Mouse (Mus musculus): ENCODE measurements at regions not wholly inside any gene's neighbourhood (a gene's known extent, or its start where the extent isn't known, plus 50 kb on each side); places are given as distances from the start of the nearest gene placed in this dataset.

DNA sequence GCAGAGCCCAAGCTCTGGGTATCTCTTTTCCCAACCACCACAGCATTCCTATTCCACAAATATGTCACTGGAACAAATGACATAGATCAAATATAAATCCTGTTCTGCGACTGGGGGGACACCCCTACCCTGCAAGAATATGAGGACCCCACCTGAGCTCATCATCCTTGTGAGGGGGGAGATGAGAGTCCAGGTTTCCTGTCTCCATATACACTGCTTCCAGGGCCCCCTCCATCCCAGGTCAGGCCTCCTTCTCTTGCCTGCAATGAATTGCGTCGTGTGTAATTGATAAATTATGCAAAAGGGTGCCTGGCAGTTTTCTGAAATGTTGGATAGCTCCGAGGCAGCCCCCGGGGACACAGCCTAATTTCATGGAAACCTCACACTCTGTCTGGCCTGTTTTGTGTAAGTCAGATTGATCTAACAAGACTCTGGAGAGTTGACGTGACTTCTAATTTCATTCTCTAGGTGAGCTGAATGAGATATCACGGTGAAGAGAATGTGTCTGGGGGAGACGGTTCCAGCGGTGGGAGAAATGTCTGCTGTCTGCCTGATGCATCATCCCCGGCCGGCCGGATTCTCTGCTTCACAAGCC, 110.3 kb upstream of the Tle3 start:
- DNase-seq (ENCODE audit: low read depth, low spot score) = no peak

DNA sequence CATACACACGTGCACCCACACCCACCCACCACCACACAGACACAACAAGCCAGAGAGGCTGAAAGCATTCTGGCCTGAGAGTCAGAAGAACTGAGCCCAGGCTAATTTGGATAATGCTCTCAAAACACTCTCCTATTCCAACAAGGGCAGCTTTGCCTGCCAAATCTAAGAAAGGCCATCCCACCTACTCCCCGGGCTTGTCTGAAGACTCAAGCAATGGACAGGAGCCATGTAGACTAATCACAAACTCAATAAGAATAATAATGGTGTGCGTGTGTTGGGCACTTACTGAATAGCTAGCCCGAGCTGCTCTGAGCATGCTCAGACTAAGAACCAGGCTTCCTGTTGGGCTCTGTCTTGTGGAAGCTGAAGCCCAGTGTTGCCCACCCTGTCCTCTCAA, 108.8 kb upstream of the Tle3 start:
- DNase-seq (ENCODE audit: low read depth, low spot score) = no peak

DNA sequence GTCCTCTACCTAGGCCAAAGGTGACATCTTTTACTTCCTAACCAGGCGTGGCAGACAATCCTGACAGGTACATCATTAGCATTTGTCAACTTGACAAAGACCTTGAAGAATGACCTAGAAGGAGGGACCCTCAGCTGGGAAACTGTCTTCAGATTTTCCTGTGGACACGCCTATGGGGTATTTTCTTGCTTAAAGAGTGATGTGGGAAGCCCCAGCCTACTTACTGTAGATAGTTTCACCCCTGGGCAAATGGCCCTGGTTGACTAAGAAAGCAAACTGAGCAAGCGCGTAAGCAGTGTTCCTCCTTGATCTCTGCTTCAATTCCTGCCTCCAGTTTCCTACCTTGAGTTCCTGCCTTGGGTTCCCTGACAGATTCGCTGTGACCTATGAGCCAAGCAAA, 106.7 kb upstream of the Tle3 start:
- DNase-seq (ENCODE audit: low read depth, low spot score) = no peak

DNA sequence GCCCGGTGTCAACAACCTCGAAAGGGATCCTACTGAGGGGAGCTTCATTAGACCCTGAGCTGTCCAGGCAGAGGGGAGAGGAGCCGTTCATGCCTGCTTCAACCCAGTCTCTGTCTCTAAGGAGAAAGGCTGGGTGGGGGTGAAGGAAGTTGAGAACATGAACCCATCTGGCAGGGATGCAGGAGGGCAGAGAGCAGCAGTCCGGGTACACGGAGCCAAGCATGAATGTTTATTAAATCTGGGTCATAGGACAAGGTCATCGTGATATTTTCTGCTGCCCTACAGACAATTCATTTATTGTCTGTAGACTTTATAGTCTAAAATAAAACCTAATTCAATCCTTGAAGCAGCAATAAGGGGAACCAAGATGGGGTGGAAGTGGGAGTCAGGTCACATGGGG, 105.2 kb upstream of the Tle3 start:
- DNase-seq (ENCODE audit: low read depth, low spot score) = no peak

DNA sequence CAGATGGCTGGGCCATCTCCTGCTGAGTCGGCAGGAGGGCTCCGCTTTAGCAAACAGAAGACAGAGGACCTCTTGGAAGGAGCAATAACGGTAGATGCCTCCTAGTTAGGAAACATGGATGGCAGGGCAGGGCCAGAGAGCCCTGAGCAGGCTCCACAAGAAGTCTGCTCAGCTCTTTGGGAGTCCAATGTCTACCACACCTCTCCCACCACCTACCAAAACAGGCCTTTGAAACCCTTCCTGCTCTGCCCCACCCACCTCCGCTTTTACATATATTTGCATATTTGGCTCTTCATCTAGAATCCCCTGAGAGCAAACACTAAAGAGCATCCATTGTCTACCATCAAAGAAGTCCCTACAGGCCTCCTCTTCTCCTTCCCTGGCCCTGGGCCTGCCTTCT, 104.6 kb upstream of the Tle3 start:
- DNase-seq (ENCODE audit: low read depth, low spot score) = no peak

DNA sequence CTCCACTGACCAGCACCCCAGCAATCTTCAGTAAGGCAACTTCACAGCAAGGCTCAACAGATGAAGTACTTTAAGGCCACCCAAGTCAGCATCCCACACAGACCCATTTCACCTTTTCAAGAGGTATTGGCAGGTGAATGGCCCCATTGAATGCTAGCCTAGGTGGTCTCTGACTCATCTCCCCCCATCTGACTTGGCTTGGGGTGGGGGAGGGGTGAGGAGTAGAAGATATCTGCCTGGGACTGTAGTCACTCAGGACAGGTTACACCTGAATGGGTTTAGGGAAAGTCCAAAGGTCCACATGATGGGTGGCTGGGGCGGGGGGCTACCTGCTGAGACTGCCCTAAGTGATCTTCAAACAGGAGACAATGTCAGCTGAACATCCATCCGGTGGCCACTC, 104.0 kb upstream of the Tle3 start:
- DNase-seq (ENCODE audit: low read depth, low spot score) = no peak

DNA sequence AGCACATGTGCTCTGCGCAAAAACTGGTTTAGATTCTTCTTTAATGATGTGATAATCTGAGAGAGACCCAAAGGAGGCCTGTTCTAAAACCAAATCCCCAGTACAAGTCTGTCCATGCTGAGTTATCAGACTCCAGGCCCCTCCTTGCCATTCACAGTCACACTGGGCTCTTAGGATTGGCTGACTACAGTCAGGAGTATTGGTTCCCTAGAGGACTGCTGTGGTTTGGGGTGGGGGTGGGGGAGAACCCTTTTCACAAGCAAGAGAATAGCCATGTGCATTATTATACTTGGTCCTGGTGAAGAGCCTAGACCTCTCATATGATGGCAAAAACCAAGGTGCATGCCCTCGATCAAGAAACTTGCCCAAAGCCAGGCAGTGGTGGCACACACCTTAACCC, 103.5 kb upstream of the Tle3 start:
- no peak for DNase-seq (ENCODE audit: low read depth, low spot score)

DNA sequence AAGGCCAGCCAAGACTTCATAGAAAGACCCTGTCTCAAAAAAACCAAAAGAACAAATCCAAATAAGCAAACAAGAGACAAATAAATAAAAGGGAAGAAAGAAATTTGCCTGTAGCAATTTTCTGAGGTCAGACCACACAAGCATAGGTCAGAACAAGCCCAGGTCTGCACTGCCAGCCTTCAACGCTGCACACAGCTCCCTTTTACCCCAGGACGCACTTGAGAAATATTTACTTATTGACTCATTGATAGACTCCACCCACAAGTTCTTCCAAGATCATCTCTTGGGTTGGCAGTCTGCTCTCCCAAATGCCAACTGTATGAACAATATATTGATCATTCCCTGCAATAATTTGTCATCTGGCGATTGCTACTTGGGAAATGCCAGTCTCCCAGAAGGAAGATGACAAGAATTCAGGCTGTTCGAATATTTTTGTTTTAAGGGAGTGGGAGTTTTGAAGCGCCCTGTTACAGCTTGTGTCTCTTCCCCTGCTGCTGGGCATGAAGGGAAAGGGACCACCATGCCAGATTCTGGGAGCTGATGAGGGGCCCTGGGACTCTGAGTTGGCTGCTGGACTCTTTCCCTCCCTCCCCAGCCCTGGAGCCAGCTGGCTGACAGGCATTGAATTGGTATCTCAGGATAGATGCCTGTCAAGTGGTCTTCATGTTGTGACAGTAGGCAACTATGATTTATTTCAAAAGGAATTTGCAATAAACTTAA, 102.9 kb upstream of the Tle3 start:
- DNase-seq (ENCODE audit: low read depth, low spot score) = no peak

DNA sequence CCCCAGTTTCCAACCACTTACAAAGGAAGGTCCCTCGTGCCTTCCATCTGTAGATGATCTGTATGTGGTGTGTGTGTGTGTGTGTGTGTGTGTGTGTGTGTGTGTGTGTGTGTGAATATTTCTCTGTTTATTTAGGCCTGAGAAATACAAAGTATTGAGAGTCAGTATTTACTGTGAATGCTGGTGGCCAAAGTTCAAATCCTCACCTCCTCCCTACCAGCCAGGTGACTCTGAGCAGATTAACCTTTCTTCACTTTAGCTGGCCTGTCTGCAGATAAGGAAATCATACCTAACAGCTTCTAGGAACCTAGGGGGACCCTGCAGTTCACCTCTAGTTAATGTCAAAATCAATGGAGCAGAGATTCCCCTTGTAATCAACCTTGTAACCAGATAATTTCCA, 100.9 kb upstream of the Tle3 start:
- no peak for DNase-seq (ENCODE audit: low read depth, low spot score)

DNA sequence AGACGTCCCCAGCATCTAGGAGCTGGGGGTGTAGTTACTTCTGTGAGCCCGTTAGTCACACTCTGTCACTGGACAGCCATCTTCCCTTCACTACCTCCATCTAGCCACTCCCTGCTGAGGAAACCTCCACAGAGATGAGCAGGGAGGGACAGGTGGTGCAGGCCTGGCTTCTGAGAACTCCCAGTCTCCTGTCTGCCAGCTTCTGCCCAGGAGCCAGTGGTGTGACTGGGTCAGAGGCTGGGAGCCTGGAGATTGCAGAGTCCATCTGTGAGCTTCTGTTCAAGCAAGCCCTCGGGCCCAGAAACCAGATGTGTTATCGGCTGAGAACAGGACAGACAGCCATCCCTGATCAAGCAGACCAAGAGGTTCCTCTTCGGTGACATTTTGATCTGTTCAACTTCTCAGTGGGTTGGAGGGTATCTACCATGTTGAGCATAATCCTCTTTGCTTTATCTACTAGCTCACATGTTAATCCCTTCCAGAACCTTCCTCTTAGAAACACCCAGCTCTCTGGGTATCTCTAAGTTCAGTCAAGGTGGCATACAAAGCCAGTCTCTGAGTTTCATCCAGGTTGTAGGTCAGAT, 100.3 kb upstream of the Tle3 start:
- no peak for DNase-seq (ENCODE audit: low read depth, low spot score)

DNA sequence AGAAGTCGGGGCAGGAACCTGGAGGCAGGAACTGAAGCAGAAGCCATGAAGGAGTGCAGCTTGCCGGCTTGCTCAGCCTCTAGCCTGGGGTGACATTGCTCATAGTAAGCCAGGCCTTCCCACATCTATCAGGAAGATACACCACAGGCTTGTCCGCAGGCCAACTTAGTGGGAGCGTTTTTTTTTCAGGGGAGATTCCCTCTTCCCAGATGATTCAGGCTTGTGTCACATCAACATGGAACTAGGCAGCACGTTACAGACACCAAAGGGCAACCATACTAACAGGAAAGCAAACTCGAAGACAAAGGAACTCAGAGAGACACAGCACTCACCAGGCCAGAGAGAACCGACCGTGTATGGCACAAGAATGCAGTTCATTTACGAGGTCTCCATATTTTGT, 98.1 kb upstream of the Tle3 start:
- no peak for DNase-seq (ENCODE audit: low read depth, low spot score)

DNA sequence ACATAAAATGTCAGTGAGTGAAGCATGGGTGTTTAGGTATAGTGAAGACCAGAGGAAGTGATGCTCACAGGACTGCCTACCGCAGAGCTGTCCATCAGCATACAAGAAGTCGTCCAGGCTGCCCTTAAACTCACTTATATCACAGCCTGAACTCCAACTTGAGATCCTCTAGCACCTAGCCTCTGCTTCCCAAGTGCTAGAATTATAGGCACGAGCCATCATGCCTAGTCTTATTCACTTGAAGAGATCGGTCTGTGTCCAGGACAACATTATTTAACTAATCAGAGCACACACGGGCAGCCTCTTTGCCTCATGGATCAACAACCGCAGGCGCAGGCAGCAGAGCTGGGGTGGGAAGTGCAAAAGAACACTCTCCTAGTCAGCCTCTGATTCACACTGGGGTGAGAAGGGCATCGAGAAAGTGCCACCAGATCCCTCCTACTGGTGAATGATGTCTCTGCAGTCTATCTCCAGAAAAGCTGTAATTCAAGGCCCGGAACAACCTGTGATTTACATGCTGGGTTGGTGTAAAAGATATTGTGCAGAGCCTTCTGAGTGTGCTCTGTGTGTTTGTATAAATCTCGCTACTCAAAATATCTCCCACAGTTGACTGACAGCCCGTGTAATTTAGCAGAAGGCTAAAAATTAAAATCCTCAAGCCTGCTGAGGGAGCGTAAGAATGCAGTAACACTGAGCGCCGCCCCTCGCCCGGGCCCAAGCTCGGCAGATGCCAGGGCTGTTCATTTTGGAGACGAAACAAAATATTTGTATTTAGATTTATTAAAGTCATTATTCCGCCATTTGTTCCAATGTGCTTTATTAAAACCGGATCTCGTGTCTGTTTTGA, 94.6 kb upstream of the Tle3 start:
- DNase-seq (ENCODE audit: low read depth, low spot score) = peak; percentile 81

DNA sequence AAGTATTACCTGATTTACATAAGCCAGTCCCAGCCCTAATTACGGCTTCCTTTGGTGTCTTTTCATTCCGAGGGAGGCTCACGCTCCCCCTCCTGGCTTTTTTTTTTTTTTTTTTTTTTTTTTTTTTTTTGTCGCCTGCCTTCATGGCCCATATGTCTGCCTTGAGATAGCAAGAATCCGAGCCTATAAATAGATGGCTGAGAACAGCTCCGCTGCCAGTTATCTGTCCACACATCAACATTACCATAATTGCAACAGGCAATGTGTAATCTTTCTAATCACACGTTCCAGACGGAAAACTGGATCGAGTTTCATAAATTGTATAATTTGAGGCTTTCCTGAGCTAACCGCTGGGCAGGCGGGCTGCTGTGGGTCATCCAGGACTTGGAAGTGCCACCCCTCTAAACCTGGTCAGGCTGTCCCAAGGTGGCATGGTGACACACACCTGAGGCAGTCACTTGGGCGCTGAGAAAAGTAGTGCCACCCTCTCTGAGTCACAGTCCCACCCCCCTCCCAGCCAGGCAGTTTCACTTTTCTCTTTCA, 93.9 kb upstream of the Tle3 start:
- no peak for DNase-seq (ENCODE audit: low read depth, low spot score)

DNA sequence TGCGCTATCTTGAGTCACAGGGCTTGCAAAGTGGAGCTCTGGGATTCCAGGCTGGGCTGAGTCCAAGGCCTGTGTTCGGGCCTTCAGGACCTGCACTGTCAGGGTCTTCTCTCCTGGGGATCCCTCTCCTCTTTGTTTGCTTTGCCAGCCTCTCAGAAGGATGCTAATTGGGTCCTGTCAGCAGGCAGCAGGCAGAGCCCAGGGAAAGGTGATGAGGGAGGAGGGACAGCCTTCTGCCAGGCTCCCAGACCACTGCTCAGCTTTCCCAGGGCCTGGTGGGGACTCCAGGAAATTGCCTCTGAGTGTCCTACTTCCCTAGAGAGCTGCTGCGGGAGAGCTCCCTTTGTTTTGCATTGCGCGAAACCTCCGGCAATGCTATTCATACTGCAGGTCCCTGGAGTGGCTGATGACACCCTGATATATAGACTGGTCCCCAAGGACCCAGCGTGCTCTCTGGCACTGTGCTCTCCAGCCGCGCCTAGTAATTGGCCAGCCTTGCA, 93.1 kb upstream of the Tle3 start:
- DNase-seq (ENCODE audit: low read depth, low spot score) = peak; percentile 66

DNA sequence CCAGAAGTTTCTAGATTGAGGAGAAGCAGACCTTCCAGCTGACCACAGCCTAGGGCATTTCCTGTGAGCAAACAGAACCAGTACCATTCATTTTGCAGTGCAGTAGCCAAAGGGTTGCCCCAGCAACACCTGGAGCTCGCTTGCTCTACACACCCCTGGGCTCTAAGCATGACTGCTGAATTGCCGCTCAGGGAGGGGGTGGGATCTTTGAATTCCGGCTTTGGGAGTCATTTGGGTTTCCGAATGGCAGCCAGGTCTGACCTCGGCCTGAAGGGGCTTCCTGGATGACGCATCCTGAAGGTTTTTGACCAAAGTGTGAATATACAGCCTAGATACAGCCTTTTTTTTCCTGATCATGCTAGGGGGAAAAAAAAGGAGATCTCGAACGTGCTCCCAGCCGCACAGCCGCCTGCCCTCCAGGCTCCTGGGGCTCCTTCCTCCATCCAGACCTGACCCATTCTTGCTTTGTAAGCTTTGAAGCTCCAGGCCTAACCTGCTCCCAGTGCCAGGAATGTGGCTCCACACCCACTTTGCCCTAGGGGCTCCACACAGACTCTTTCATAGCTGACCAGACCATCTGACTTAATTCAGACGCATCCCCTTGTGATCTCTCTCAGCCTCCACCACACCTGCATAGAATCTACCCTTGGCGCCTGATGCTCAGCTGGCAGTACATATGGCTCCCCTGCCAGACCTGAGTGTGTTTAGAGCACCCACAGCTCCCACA, 91.1 kb upstream of the Tle3 start:
- DNase-seq (ENCODE audit: low read depth, low spot score) = no peak

DNA sequence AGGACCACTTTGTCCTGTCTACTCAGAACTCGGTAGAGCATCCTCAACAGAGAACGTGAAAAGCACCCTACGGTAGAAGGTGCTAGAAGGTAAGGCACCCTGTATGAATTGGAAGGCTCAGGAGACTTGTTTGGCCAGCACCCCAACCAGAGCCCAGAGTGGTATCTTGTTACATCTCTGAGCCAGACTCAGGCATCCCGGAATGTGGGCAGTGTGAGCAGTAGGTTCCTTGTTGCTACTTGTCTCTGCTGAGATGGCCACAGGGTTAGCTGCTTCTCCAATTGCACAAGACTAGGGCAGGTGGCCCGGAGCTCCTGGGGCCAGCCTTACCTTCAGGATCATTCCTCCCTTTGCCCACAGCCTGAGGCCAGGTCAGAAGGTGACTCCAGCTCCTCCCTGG, 88.9 kb upstream of the Tle3 start:
- DNase-seq (ENCODE audit: low read depth, low spot score) = no peak

DNA sequence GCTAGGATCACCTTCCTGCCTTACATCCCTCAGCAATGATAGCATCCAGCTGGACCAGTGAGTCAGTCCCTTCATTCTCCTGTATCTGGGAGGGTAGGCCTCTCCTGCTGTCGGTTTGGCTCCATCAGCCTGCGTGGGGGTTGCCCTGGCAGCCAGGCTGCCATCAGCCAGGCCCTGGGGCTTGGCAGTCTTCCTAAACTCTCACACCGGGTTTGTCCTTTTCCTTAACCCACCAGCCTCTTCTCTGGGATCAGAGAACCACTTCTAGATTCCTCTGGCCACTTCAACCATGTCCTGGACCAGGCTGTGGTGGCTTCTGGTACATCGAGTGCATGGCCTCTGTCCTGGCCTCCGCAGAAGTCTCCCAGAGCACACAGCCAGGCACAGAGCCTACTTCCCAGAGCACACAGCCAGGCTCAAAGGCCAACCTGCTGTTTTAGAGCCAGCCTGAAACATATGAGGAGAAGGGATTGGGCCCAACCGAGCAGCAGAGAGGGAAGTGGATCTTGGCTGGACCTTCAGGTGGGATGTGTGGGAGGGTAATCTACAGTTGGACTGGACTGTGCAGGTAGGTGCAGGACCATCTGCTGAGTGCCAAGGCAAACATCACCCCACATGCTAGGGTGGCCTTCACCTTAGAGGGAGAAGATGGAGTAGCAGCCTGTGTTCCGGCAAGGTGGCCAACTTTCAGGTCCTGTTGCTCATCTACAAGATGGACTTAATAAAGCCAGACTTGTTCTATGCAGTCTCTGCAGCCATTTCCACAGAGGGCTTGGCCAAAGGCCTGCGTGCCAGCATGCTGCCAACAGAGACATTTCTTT, 87.8 kb upstream of the Tle3 start:
- DNase-seq (ENCODE audit: low read depth, low spot score) = no peak

DNA sequence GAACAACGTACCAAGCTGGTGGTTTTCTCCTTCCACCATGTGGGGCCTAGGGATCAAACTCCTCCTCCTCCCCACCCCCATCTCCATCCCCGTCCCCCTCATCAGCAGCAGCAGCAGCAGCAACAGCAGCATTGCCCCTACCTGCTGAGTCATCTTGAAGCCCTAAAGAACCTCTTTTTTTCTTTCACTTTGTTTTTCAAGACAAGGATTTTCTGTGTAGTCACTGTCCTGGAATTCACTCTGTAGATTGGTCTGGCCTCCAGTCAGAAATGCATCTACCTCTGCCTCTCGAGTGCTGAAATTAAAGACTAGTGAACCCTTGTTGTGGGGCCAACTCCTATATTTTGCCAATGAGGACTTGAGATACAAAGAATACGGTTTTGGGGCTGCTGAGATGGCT, 85.6 kb upstream of the Tle3 start:
- no peak for DNase-seq (ENCODE audit: low read depth, low spot score)

DNA sequence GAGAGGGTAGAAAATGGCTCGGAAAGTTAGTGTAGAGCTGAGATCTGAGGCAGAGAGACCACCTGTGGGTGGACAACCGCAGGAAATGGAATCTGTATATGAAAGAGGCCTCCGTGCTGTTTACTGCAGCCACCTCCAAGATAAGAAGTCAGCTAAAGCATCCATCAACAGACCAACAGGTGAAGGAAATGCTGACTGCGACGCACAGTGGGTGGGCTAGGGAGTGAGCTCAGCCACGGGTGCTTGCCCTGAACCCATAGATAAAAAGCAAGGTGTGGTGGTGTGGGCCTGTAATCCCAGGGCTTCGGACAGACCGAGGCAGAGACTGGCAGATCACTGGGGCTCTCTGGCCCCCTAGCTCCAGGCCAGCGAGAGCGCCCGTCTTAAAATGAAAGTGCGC, 83.0 kb upstream of the Tle3 start:
- no peak for DNase-seq (ENCODE audit: low read depth, low spot score)

DNA sequence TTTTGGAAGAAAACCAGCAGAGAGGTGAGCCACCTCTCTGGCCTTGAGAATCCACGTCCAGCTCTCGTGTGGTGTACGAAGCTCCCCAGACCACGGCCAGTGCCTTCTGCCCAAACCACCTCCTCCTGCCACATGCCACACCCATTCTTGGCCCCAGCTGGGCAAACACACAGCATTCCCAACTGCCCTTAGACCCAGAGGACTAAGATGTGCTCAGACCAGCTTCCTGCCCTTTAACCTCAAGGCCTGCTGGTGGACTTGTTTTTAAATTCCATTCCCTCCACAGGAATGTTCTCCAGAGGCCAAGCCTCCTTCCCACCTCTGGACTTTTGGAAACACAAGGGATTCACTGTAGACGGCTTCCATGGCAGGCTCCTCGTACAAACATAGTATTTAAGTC, 82.5 kb upstream of the Tle3 start:
- DNase-seq (ENCODE audit: low read depth, low spot score) = peak; percentile 55

DNA sequence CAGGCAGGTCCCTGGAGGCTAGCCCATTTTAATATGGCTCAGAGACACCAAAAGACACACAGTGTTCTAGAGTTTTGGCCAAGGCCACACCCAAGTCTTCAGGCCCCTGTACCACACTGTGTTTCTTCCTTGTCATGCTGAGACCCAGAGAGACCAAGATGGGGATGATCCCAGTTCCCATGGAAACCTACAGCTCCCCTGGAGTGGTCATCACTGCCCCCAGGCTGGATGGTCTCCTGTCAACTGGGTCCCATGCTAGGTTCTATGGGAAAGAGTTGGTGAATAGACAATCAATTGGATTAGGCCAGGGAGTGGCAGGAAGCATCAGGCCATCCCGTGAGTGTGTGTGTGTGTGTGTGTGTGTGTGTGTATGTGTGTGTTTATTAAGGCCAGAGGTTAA, 80.5 kb upstream of the Tle3 start:
- no peak for DNase-seq (ENCODE audit: low read depth, low spot score)

All from mesoderm, embryonic 11.5 days (tissue).